ENCODE assay signal across 8 mouse cellular contexts in the genomic region with DNA sequence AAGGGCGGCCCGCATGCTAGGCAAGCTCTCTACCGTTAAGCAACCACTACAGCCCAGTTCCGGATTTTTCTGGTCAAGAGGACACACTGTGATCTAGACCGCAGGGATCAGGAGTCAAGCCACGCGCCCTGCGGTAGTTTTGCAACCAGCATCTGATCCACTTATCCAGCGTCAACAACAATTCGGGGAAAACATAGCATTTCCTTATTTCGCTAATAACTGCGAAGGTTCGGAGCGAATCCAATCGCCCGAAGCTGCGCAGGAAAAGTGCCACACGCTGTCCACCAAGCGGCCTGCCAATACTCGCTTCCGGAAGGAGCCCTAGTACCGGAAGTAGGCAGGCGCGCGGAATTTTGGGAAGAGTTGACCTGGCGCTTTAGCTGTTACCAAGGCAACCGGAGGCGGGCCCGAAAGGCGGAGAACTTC. TPM values are rescaled to one million over a fixed set of nuclear protein-coding genes. Genes with fewer than 3 reads are reported as not detected.
DNase-seq lines count a peak whose midpoint lies in the region; ATAC-seq and TF ChIP-seq lines count a peak whose summit lies in the region.

No protein-coding gene starts in this region.

- TF ChIP-seq CTCF in bone marrow, adult 2 months (IDR thresholded peaks at IDR 0.05; ENCODE audit: control insufficient read depth, insufficient read depth, low read length): 0 out of 2 replicates have a peak, but pooled peaks have one; percentile 10
- TF ChIP-seq CTCF in midbrain, postnatal 0 days (IDR thresholded peaks at IDR 0.05): peak; percentile 31; the same call in 1 of the 2 replicates

- H3K4me3 ChIP-seq in bone marrow, adult 2 months (replicated peaks; ENCODE audit: control insufficient read depth, low read depth, low read length): peak overlapping the region; percentile 71
- H3K4me3 ChIP-seq in embryonic facial prominence, embryonic 15.5 days (replicated peaks): peak overlapping the region; percentile 51
- H3K4me3 ChIP-seq in limb, embryonic 14.5 days (replicated peaks; ENCODE audit: low read length): peak overlapping the region; percentile 46
- H3K4me3 ChIP-seq in midbrain, postnatal 0 days (ENCODE audit: low read depth, low read length): peak overlapping the region; percentile 24

- H3K27me3 ChIP-seq in embryonic facial prominence, embryonic 15.5 days: no peaks in the 10 kb centered on the region
- H3K27me3 ChIP-seq in limb, embryonic 14.5 days (ENCODE audit: control insufficient read depth, insufficient read depth, low read length): no peaks in the 10 kb centered on the region
- H3K27me3 ChIP-seq in midbrain, postnatal 0 days (ENCODE audit: insufficient read depth, low read length): no peaks in the 10 kb centered on the region

- peak overlapping the region; percentile 75 for H3K27ac ChIP-seq in bone marrow, adult 2 months (ENCODE audit: control insufficient read depth, insufficient read depth, low read depth, low read length, poor library complexity)
- H3K27ac ChIP-seq in embryonic facial prominence, embryonic 15.5 days (replicated peaks): peak overlapping the region; percentile 88
- H3K27ac ChIP-seq in limb, embryonic 14.5 days (replicated peaks; ENCODE audit: low read depth, low read length): peak overlapping the region; percentile 58
- H3K27ac ChIP-seq in midbrain, postnatal 0 days (ENCODE audit: low read depth, low read length): peak overlapping the region; percentile 44; the same call in 1 of the 2 replicates

- no peaks in the 10 kb centered on the region; the same call in 1 of the 2 replicates for H3K4me1 ChIP-seq in bone marrow, adult 2 months (ENCODE audit: control insufficient read depth, insufficient read depth, low read length)
- H3K4me1 ChIP-seq in embryonic facial prominence, embryonic 15.5 days: peaks cover 6% of the 10 kb centered on the region; the same call in 1 of the 2 replicates
- H3K4me1 ChIP-seq in limb, embryonic 14.5 days (ENCODE audit: control insufficient read depth, insufficient read depth, low read length): peaks cover 5% of the 10 kb centered on the region; the same call in 1 of the 2 replicates
- H3K4me1 ChIP-seq in midbrain, postnatal 0 days (ENCODE audit: insufficient read depth, low read length): no peaks in the 10 kb centered on the region

- under 1% methylated on average over 30 of the region's 30 CpGs for WGBS in bone marrow, adult 2 months
- 1% methylated on average over 30 of the region's 30 CpGs for WGBS in embryonic facial prominence, embryonic 15.5 days
- under 1% methylated on average over 30 of the region's 30 CpGs for WGBS in limb, embryonic 14.5 days
- 2% methylated on average over 30 of the region's 30 CpGs for WGBS in midbrain, postnatal 0 days

- H3K9ac ChIP-seq in embryonic facial prominence, embryonic 15.5 days: peak overlapping the region; percentile 31; the same call in 1 of the 2 replicates
- H3K9ac ChIP-seq in limb, embryonic 14.5 days (ENCODE audit: low read depth, low read length, severe bottlenecking): peak overlapping the region; percentile 58
- no peak overlapping the region for H3K9ac ChIP-seq in midbrain, postnatal 0 days (replicated peaks; ENCODE audit: low read length, poor library complexity, severe bottlenecking)

- peak overlapping the region; percentile 75 for H3K4me2 ChIP-seq in embryonic facial prominence, embryonic 15.5 days (replicated peaks)
- H3K4me2 ChIP-seq in limb, embryonic 14.5 days (replicated peaks; ENCODE audit: low read depth, low read length, severe bottlenecking): peak overlapping the region; percentile 80
- peak overlapping the region; percentile 44 for H3K4me2 ChIP-seq in midbrain, postnatal 0 days (ENCODE audit: low read depth, low read length, poor library complexity, severe bottlenecking)

- peak; percentile 68; the same call in 1 of the 2 replicates for TF ChIP-seq POLR2A in bone marrow, adult 2 months (IDR thresholded peaks at IDR 0.05; ENCODE audit: borderline replicate concordance, control insufficient read depth, low read depth, low read length)
- TF ChIP-seq POLR2A in limb, embryonic 14.5 days (IDR thresholded peaks at IDR 0.05; ENCODE audit: borderline replicate concordance, extremely low read depth, insufficient read depth, insufficient read length): 0 out of 2 replicates have a peak, but pooled peaks have one; percentile 25

- ATAC-seq in embryonic facial prominence, embryonic 15.5 days (ENCODE audit: insufficient number of reproducible peaks, low FRiP score, low TSS enrichment, low read depth): peak; percentile 78
- peak; percentile 86 for ATAC-seq in limb, embryonic 14.5 days (ENCODE audit: low FRiP score, low read depth)
- peak; percentile 87 for ATAC-seq in midbrain, postnatal 0 days (ENCODE audit: low FRiP score)

- H3K36me3 ChIP-seq in embryonic facial prominence, embryonic 15.5 days: no peaks in the 10 kb centered on the region
- H3K36me3 ChIP-seq in limb, embryonic 14.5 days (ENCODE audit: control insufficient read depth, insufficient read depth, low read length): no peaks in the 10 kb centered on the region
- H3K36me3 ChIP-seq in midbrain, postnatal 0 days (ENCODE audit: insufficient read depth, low read length): no peaks in the 10 kb centered on the region

- H3K9me3 ChIP-seq in embryonic facial prominence, embryonic 15.5 days (replicated peaks): no peaks in the 10 kb centered on the region
- H3K9me3 ChIP-seq in limb, embryonic 14.5 days (ENCODE audit: control insufficient read depth, low read length): no peaks in the 10 kb centered on the region
- H3K9me3 ChIP-seq in midbrain, postnatal 0 days (ENCODE audit: low read length): no peaks in the 10 kb centered on the region

- DNase-seq in 3T3-L1 (ENCODE audit: low read depth, low spot score): peak; percentile 97
- DNase-seq in heart, adult 8-10 months (ENCODE audit: low spot score): peak; percentile 94
- DNase-seq in kidney, adult 9 months: peak; percentile 95
- DNase-seq in limb, embryonic 14.5 days (ENCODE audit: low spot score): peak; percentile 97
- peak; percentile 97 for DNase-seq in midbrain, postnatal 0 days (ENCODE audit: low spot score)
- DNase-seq in spleen, postnatal 14 days (ENCODE audit: low spot score in 2 of 2): peak; percentile 64 to 79

RNA-seq across cellular contexts. Expression of a gene that starts 4.5 kb away (rescaled TPM):
- 0.83 and 3.3 TPM in 2 replicates for polyA plus RNA-seq in bone marrow, adult 2 months (2011; ENCODE audit: insufficient read depth, insufficient read length, low replicate concordance, missing spikeins)
- 16.0 and 16.5 TPM in 2 replicates for polyA plus RNA-seq in embryonic facial prominence, embryonic 15.5 days (2015; fragmentation: Nextera tagmentation; extraction: Ambion mirVana)
- total RNA-seq in heart, adult 8-10 months (2022): 1 to 10 TPM; 3.7 to 5.8 (median 4.7) TPM
- polyA plus RNA-seq in limb, embryonic 14.5 days (2012; rRNA removed): 14.6 and 15.6 TPM in 2 replicates
- 20.4 and 25.4 TPM in 2 replicates for polyA plus RNA-seq in limb, embryonic 14.5 days (2014; fragmentation: Nextera tagmentation; extraction: Ambion mirVana)
- total RNA-seq in midbrain, postnatal 0 days (2014; rRNA removed): 13.2 and 17.4 TPM in 2 replicates
- polyA plus RNA-seq in midbrain, postnatal 0 days (2015; fragmentation: Nextera tagmentation; extraction: Ambion mirVana): 18.4 and 19.1 TPM in 2 replicates

Comparison
In these comparisons a context has a peak if more than half of its experiments do, and no peak if none do; other contexts are left out.
1. Peak in every context shown above with its lines: DNase-seq, ATAC-seq, H3K4me3 ChIP-seq and H3K27ac ChIP-seq.